Mouse (Mus musculus): ENCODE data around the gene Hist1h2bg. TPM values are rescaled to one million over a fixed set of nuclear protein-coding genes. Genes with fewer than 3 reads are reported as not detected.
"Not testable (repeated sequence)": the region's sequence is repeated elsewhere in the genome, so short reads cannot be mapped to it uniquely, and the experiment has no call there.

Hist1h2bg gene
- total and polyA plus RNA-seq, 2 experiments from 2014 or later, result 4.3 to 1,110 TPM

DNA sequence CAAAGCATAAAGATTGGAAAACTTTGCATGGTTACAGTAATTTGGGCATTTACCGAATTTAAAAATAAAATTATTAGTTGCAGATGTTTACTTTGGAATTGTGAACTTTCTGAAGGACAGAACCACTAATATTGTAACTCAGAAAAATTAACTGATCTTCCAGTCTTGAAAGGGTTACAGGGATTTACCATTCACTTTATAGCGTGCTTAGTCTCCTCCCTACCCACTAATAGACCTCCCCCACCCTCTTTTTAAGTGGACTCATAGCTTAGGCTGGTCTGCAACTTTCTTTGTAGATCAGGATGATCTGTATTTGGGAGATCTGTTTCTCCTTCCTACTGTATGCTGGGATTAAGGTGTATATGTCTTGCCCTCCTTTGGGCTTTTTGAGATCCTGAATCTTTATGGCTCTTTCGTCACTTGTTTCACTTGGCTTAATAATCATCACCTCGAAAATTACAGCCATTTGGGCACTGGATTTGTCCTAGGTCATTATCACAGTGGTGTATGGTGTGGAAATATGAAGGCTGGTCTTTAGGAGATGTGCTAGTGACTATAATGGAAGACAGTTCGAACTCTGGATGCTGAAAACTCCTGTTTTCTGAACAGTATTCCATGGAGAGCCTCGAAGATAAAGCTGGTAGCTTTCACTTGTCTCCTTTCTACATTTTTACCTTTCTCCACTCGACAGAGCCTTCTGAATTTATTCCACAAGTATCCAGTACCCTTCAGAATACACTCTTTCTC, 34.9 kb upstream of the Hist1h2bg start:
- ATAC-seq (ENCODE audit: insufficient read depth, low read depth), result no peak
- H3K27ac ChIP-seq (ENCODE audit: low read depth), result 0 out of 2 replicates have a peak overlapping the region, but pooled peaks have one; percentile 21

GRCm38 (mm10) chr13:23537006-23537710, 34.0 kb upstream of the Hist1h2bg start:
- H3K9me3 ChIP-seq (replicated peaks; ENCODE audit: control insufficient read depth, low read length), result no peaks in the 10 kb centered on the region
- WGBS, result 73% methylated on average over 3 of the region's 3 CpGs
- TF ChIP-seq EP300 (IDR thresholded peaks at IDR 0.05; ENCODE audit: low read depth), result no peak
- no peak for TF ChIP-seq CTCF (IDR thresholded peaks at IDR 0.05; ENCODE audit: low read depth)
- H3K9ac ChIP-seq (replicated peaks; ENCODE audit: low read depth, low read length), result no peak overlapping the region
- H3K4me3 ChIP-seq (ENCODE audit: low read depth, low read length), result no peak overlapping the region
- H3K4me2 ChIP-seq (ENCODE audit: low read depth, low read length), result peak overlapping the region; percentile 79; the same call in 1 of the 2 replicates
- H3K36me3 ChIP-seq (replicated peaks; ENCODE audit: control insufficient read depth, insufficient read depth, low read length), result no peaks in the 10 kb centered on the region
- H3K27me3 ChIP-seq (ENCODE audit: control insufficient read depth, insufficient read depth, low read length), result no peaks in the 10 kb centered on the region
- H3K27ac ChIP-seq (ENCODE audit: low read depth), result no peak overlapping the region
- DNase-seq (ENCODE audit: low spot score) (no peak), ATAC-seq (ENCODE audit: insufficient read depth, low read depth) (no peak)
- peaks cover 9% of the 10 kb centered on the region for H3K4me1 ChIP-seq (ENCODE audit: control insufficient read depth, insufficient read depth)

More for the DNA sequence above, 34.9 kb upstream of the Hist1h2bg start:
- H3K9me3 ChIP-seq (replicated peaks; ENCODE audit: control insufficient read depth, low read length), result no peaks in the 10 kb centered on the region
- peaks cover 12% of the 10 kb centered on the region for H3K4me1 ChIP-seq (ENCODE audit: control insufficient read depth, insufficient read depth)
- no peak for TF ChIP-seq CTCF (IDR thresholded peaks at IDR 0.05; ENCODE audit: low read depth)
- no peak for TF ChIP-seq EP300 (IDR thresholded peaks at IDR 0.05; ENCODE audit: low read depth)
- peak overlapping the region; percentile 60 for H3K4me3 ChIP-seq (ENCODE audit: low read depth, low read length)
- DNase-seq (ENCODE audit: low spot score), result no peak
- peak overlapping the region; percentile 79 for H3K4me2 ChIP-seq (ENCODE audit: low read depth, low read length)
- H3K9ac ChIP-seq (replicated peaks; ENCODE audit: low read depth, low read length), result peak overlapping the region; percentile 52; the same call in 1 of the 2 replicates
- no peaks in the 10 kb centered on the region for H3K36me3 ChIP-seq (replicated peaks; ENCODE audit: control insufficient read depth, insufficient read depth, low read length)
- H3K27me3 ChIP-seq (ENCODE audit: control insufficient read depth, insufficient read depth, low read length), result no peaks in the 10 kb centered on the region
- WGBS, result 20% methylated on average over 7 of the region's 7 CpGs

DNA sequence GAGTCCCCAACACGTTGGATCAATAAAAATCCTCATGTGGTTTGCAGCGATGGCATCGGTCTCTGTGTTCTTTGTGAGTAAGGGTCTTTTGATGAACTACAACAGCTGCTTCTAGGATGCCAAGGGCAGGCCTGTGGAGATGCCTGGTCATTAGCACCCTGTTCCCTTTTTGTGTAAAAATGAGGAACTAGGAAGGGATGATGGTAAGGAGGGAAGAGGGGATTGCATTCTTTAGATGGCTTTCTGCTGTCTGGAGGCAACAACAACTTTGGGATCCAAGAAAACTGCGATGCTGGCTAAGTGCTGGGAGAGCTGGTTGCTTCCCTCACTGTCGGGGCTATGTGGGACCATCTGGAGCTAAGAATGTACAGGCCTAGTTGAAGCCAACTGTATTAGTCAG, 32.9 kb upstream of the Hist1h2bg start:
- ATAC-seq (ENCODE audit: insufficient read depth, low read depth) (no peak), DNase-seq (ENCODE audit: low spot score) (no peak)
- WGBS, result 82% methylated on average over 5 of the region's 5 CpGs
- Histone ChIP-seq H3K4me3 (ENCODE audit: low read depth, low read length) (no peak overlapping the region), H3K9me3 (replicated peaks; ENCODE audit: control insufficient read depth, low read length) (no peaks in the 10 kb centered on the region), H3K9ac (replicated peaks; ENCODE audit: low read depth, low read length) (no peak overlapping the region), H3K4me1 (ENCODE audit: control insufficient read depth, insufficient read depth) (peaks cover 6% of the 10 kb centered on the region; the same call in 1 of the 2 replicates), H3K27me3 (ENCODE audit: control insufficient read depth, insufficient read depth, low read length) (no peaks in the 10 kb centered on the region), H3K27ac (ENCODE audit: low read depth) (no peak overlapping the region), H3K36me3 (replicated peaks; ENCODE audit: control insufficient read depth, insufficient read depth, low read length) (no peaks in the 10 kb centered on the region), H3K4me2 (ENCODE audit: low read depth, low read length) (no peak overlapping the region)
- TF ChIP-seq EP300 (IDR thresholded peaks at IDR 0.05; ENCODE audit: low read depth) (no peak), CTCF (IDR thresholded peaks at IDR 0.05; ENCODE audit: low read depth) (no peak)

GRCm38 (mm10) chr13:23539821-23540220, 31.4 kb upstream of the Hist1h2bg start:
- not testable (repeated sequence) for H3K4me2 ChIP-seq (ENCODE audit: low read depth, low read length); ATAC-seq (ENCODE audit: insufficient read depth, low read depth); DNase-seq (ENCODE audit: low spot score); H3K36me3 ChIP-seq (replicated peaks; ENCODE audit: control insufficient read depth, insufficient read depth, low read length); H3K4me3 ChIP-seq (ENCODE audit: low read depth, low read length); H3K9ac ChIP-seq (replicated peaks; ENCODE audit: low read depth, low read length); H3K27ac ChIP-seq (ENCODE audit: low read depth); H3K9me3 ChIP-seq (replicated peaks; ENCODE audit: control insufficient read depth, low read length); H3K4me1 ChIP-seq (ENCODE audit: control insufficient read depth, insufficient read depth); H3K27me3 ChIP-seq (ENCODE audit: control insufficient read depth, insufficient read depth, low read length)
- 58% methylated on average over 1 of the region's 1 CpGs for WGBS

- 83% methylated on average over 3 of the region's 3 CpGs for WGBS
- H3K4me2 ChIP-seq (ENCODE audit: low read depth, low read length), result no peak overlapping the region
- ATAC-seq (ENCODE audit: insufficient read depth, low read depth), result no peak
- H3K4me3 ChIP-seq (ENCODE audit: low read depth, low read length), result no peak overlapping the region
- no peaks in the 10 kb centered on the region for H3K27me3 ChIP-seq (ENCODE audit: control insufficient read depth, insufficient read depth, low read length)
- TF ChIP-seq EP300 (IDR thresholded peaks at IDR 0.05; ENCODE audit: low read depth) (no peak), CTCF (IDR thresholded peaks at IDR 0.05; ENCODE audit: low read depth) (no peak)
- H3K36me3 ChIP-seq (replicated peaks; ENCODE audit: control insufficient read depth, insufficient read depth, low read length), result no peaks in the 10 kb centered on the region
- H3K4me1 ChIP-seq (ENCODE audit: control insufficient read depth, insufficient read depth), result no peaks in the 10 kb centered on the region
- no peaks in the 10 kb centered on the region for H3K9me3 ChIP-seq (replicated peaks; ENCODE audit: control insufficient read depth, low read length)
- no peak for DNase-seq (ENCODE audit: low spot score)
- H3K9ac ChIP-seq (replicated peaks; ENCODE audit: low read depth, low read length), result no peak overlapping the region
- H3K27ac ChIP-seq (ENCODE audit: low read depth), result no peak overlapping the region
Observed at GRCm38 (mm10) chr13:23541497-23541896, 29.7 kb upstream of the Hist1h2bg start.

DNA sequence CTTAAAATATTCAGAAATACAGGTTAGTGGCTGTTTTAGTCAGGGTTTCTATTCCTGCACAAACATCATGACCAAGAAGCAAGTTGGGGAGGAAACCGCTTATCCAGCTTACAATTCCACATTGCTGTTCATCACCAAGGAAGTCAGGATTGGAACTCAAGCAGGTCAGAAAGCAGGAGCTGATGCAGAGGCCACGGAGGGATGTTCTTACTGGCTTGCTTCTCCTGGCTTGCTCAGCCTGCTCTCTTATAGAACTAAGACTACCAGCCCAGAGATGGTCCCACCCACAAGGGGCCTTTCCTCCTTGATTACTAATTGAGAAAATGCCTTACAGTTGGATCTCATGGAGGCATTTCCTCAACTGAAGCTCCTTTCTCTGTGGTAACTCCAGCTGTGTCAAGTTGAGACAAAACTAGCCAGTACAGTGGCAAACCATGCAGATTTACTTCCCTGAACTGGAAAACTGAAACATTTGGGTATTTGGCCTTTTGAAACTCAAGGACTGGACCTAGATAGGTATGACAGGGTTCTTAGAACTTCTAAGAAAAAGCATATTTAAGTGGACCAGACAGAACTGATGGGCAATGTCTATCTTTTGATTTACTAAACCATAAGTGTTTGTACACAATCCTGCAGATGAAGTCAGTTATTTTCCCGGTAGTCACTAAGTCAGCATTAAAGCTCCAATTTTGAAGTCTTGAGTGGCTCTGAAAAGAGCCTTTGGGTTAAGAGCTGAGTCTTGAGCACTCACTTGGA, 28.8 kb upstream of the Hist1h2bg start:
- peak overlapping the region; percentile 89 for H3K27ac ChIP-seq (ENCODE audit: low read depth)
- whole genome bisulfite sequencing, result 15% methylated on average over 3 of the region's 3 CpGs

GRCm38 (mm10) chr13:23542999-23543607, 28.1 kb upstream of the Hist1h2bg start, which contains the start of gene Hist1h2bh:
Gene Hist1h2bh, minus strand, starts transcription at chr13:23543392.
- Histone ChIP-seq H3K9ac (replicated peaks; ENCODE audit: low read depth, low read length) (peak within 1 kb of the TSS; percentile 59), H3K27ac (ENCODE audit: low read depth) (peak within 1 kb of the TSS; percentile 95), H3K4me2 (ENCODE audit: low read depth, low read length) (peak within 1 kb of the TSS; percentile 81), H3K4me3 (ENCODE audit: low read depth, low read length) (peak within 1 kb of the TSS; percentile 57)
- not testable (repeated sequence) for H3K36me3 ChIP-seq (replicated peaks; ENCODE audit: control insufficient read depth, insufficient read depth, low read length); H3K9me3 ChIP-seq (replicated peaks; ENCODE audit: control insufficient read depth, low read length); H3K27me3 ChIP-seq (ENCODE audit: control insufficient read depth, insufficient read depth, low read length); H3K4me1 ChIP-seq (ENCODE audit: control insufficient read depth, insufficient read depth)
- ATAC-seq (ENCODE audit: insufficient read depth, low read depth), result peak; percentile 91
- peak; percentile 98 for DNase-seq (ENCODE audit: low spot score)
- under 1% methylated on average over 24 of the region's 42 CpGs for WGBS

More for the DNA sequence above, 28.8 kb upstream of the Hist1h2bg start:
- H3K4me3 ChIP-seq (ENCODE audit: low read depth, low read length), result peak overlapping the region; percentile 55
- not testable (repeated sequence) for H3K36me3 ChIP-seq (replicated peaks; ENCODE audit: control insufficient read depth, insufficient read depth, low read length); H3K4me1 ChIP-seq (ENCODE audit: control insufficient read depth, insufficient read depth); H3K27me3 ChIP-seq (ENCODE audit: control insufficient read depth, insufficient read depth, low read length); ATAC-seq (ENCODE audit: insufficient read depth, low read depth); DNase-seq (ENCODE audit: low spot score); H3K9me3 ChIP-seq (replicated peaks; ENCODE audit: control insufficient read depth, low read length)
- H3K9ac ChIP-seq (replicated peaks; ENCODE audit: low read depth, low read length), result peak overlapping the region; percentile 58; the same call in 1 of the 2 replicates
- peak overlapping the region; percentile 81 for H3K4me2 ChIP-seq (ENCODE audit: low read depth, low read length)

Measured in heart, postnatal 0 days (tissue).